16 mouse cellular contexts compared by ENCODE assay signal in genomic region chr5:35118418-35118817, GRCm38 (mm10). TPM values are rescaled to one million over a fixed set of nuclear protein-coding genes. Genes with fewer than 3 reads are reported as not detected.
DNase-seq lines count a peak whose midpoint lies in the region; ATAC-seq lines count a peak whose summit lies in the region.
"Had no signal": no experiment of that assay in that cellular context is flagged by ENCODE, and none has a peak within 500 bp of the region (broad histone marks: within the 10 kb centered on the region; RNA-seq: fewer than 3 reads in every experiment).

No protein-coding gene starts in this region.

- peak; percentile 28 to 31 for DNase-seq in heart, postnatal 10 days
- no peak for DNase-seq in heart, adult 11 months
- DNase-seq in ovary, postnatal 36 days (ENCODE audit: low spot score) = peak; percentile 37
- no peak for DNase-seq in ovary, adult 18-20 months (ENCODE audit: low spot score)
- peak; percentile 51 for DNase-seq in cerebellum, adult 11 months
- peak; percentile 61 for DNase-seq in testis, postnatal 14 days (ENCODE audit: low spot score)
- no peak for DNase-seq in midbrain, embryonic 10.5 days (ENCODE audit: low spot score)
- DNase-seq: embryo, embryonic 11 days; gastrocnemius, postnatal 36 days; kidney, postnatal 36 days; layer of hippocampus, postnatal 36 days; spleen, adult 18-20 months had no signal

- ATAC-seq in midbrain, embryonic 13.5 days = no peak
- ATAC-seq: intestine, postnatal 0 days had no signal

- no peak overlapping the region for H3K4me2 ChIP-seq in midbrain, embryonic 13.5 days (replicated peaks)
- H3K4me2 ChIP-seq: heart, embryonic 15.5 days; limb, embryonic 12.5 days had no signal

- WGBS in midbrain, embryonic 10.5 days = 92% methylated on average over 2 of the region's 2 CpGs
- WGBS in midbrain, embryonic 13.5 days = 94% methylated on average over 2 of the region's 2 CpGs

- H3K27ac ChIP-seq in midbrain, embryonic 10.5 days (replicated peaks) = no peak overlapping the region
- H3K27ac ChIP-seq in midbrain, embryonic 13.5 days = no peak overlapping the region
- H3K27ac ChIP-seq: heart, embryonic 15.5 days; limb, embryonic 12.5 days had no signal

- no peaks in the 10 kb centered on the region for H3K27me3 ChIP-seq in midbrain, embryonic 10.5 days (ENCODE audit: low read depth, poor library complexity, severe bottlenecking)
- H3K27me3 ChIP-seq in midbrain, embryonic 13.5 days = no peaks in the 10 kb centered on the region
- H3K27me3 ChIP-seq: limb, embryonic 12.5 days had no signal

- H3K4me3 ChIP-seq in midbrain, embryonic 10.5 days = no peak overlapping the region
- no peak overlapping the region for H3K4me3 ChIP-seq in midbrain, embryonic 13.5 days (replicated peaks)
- H3K4me3 ChIP-seq: heart, embryonic 15.5 days; limb, embryonic 12.5 days had no signal

- no peaks in the 10 kb centered on the region for H3K9me3 ChIP-seq in midbrain, embryonic 10.5 days (replicated peaks)
- no peaks in the 10 kb centered on the region for H3K9me3 ChIP-seq in midbrain, embryonic 13.5 days
- H3K9me3 ChIP-seq: heart, embryonic 15.5 days; limb, embryonic 12.5 days had no signal

- no peaks in the 10 kb centered on the region for H3K36me3 ChIP-seq in midbrain, embryonic 10.5 days
- no peaks in the 10 kb centered on the region for H3K36me3 ChIP-seq in midbrain, embryonic 13.5 days
- H3K36me3 ChIP-seq: heart, embryonic 15.5 days; limb, embryonic 12.5 days had no signal

- no peak overlapping the region for H3K9ac ChIP-seq in midbrain, embryonic 13.5 days (replicated peaks)
- H3K9ac ChIP-seq: heart, embryonic 15.5 days; limb, embryonic 12.5 days had no signal

- H3K4me1 ChIP-seq in midbrain, embryonic 10.5 days = no peaks in the 10 kb centered on the region
- no peaks in the 10 kb centered on the region for H3K4me1 ChIP-seq in midbrain, embryonic 13.5 days (replicated peaks)
- H3K4me1 ChIP-seq: limb, embryonic 12.5 days had no signal

- intact Hi-C loops in heart, postnatal 10 days (cut with DNase I) = no loop called here

RNA-seq across cellular contexts. Expression of gene Lrpap1, which starts 12.9 kb away (rescaled TPM):
- 10 to 100 TPM; 52.6 to 58.3 TPM for total RNA-seq in heart, postnatal 10 days (2021)
- 84.5 and 105 TPM in 2 replicates for polyA plus RNA-seq in midbrain, embryonic 10.5 days (2016; fragmentation: Nextera tagmentation; extraction: Ambion mirVana)
- 108 and 114 TPM in 2 replicates for polyA plus RNA-seq in midbrain, embryonic 13.5 days (2015; fragmentation: Nextera tagmentation; extraction: Ambion mirVana)

Comparison
In these comparisons a context has a peak if more than half of its experiments do, and no peak if none do; other contexts are left out.
1. DNase-seq: peak in heart, postnatal 10 days (2 of 2), ovary, postnatal 36 days (single experiment), cerebellum, adult 11 months (single experiment) and testis, postnatal 14 days (single experiment); none in heart, adult 11 months (single experiment), ovary, adult 18-20 months (single experiment) and midbrain, embryonic 10.5 days (single experiment).